ENCODE assay signal across 8 mouse cellular contexts in the genomic region with DNA sequence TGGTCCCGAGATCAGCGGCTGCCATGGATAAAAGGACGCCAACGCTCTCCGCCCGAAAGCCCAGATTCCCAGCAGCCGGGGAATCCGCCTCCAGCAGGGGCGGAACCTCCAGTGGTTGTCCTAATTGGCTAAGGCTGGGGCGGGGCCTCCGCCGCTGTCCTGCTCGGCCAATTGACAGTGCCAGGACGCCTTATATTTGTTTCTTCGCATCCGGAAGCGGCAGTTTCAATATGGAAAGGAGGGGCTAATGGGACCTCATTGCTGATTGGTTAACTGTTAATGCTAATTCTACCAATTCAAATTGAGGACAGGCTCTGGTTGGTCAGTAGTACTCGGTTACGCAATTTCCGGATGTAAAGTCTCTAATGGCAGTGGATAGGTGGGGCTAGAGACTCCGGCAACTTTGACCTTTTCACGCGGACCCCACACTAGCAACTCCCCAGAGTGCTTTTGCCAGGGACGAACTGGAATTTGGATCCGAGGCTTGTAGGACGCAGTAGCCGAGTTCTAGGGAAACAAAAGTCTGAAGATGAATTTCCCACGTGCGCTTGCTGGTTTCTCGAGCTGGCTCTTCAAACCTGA. TPM values are rescaled to one million over a fixed set of nuclear protein-coding genes. Genes with fewer than 3 reads are reported as not detected.
DNase-seq lines count a peak whose midpoint lies in the region; ATAC-seq and TF ChIP-seq lines count a peak whose summit lies in the region.

A gene (minus strand): TSS at position 367 of the 582 bp plus-strand sequence.
A gene (plus strand): TSS at position 530 of the 582 bp plus-strand sequence.

- peak; percentile 99 for DNase-seq in MEL (ENCODE audit: low read depth, low spot score)
- DNase-seq in cerebellum, adult 2 months, result peak; percentile 91 to 98
- DNase-seq in forebrain, postnatal 0 days, result peak; percentile 95
- peak; percentile 94 for DNase-seq in heart, postnatal 4 days
- peak; percentile 96 to 97 for DNase-seq in layer of hippocampus, adult 8-10 months (ENCODE audit: low spot score in 2 of 2)
- DNase-seq in ovary, adult 18-20 months (ENCODE audit: low spot score), result peak; percentile 97
- DNase-seq in thymus, postnatal 0 days (ENCODE audit: low spot score), result peak; percentile 94

- peaks cover 27% of the 10 kb centered on the region for H3K79me2 ChIP-seq in MEL (ENCODE audit: control insufficient read depth, insufficient read depth, low read length, poor library complexity)

- H3K4me1 ChIP-seq in MEL (ENCODE audit: control insufficient read depth in 1 of 2, insufficient read depth in 2 of 2, low read length in 2 of 2), result peaks cover 5 to 25% of the 10 kb centered on the region in 2 experiments; a peak in 3 of 4 replicates
- H3K4me1 ChIP-seq in cerebellum, adult 2 months (ENCODE audit: control insufficient read depth, insufficient read depth, low read length), result no peaks in the 10 kb centered on the region; the same call in 1 of the 2 replicates
- peaks cover 11% of the 10 kb centered on the region for H3K4me1 ChIP-seq in forebrain, postnatal 0 days (ENCODE audit: insufficient read depth)
- H3K4me1 ChIP-seq in lung, embryonic 15.5 days, result peaks cover 20% of the 10 kb centered on the region

- peak within 1 kb of the TSS; percentile 88 to 95 for H3K4me3 ChIP-seq in MEL (ENCODE audit: control insufficient read depth in 1 of 2, insufficient read depth in 1 of 2, low read depth in 2 of 2, low read length in 2 of 2)
- peak within 1 kb of the TSS; percentile 90 for H3K4me3 ChIP-seq in cerebellum, adult 2 months (replicated peaks; ENCODE audit: insufficient read depth, low read depth, low read length)
- H3K4me3 ChIP-seq in forebrain, postnatal 0 days (ENCODE audit: low read depth, low read length), result peak within 1 kb of the TSS; percentile 74
- peak within 1 kb of the TSS; percentile 66 for H3K4me3 ChIP-seq in lung, embryonic 15.5 days

- TF ChIP-seq RAD21 in MEL (IDR thresholded peaks at IDR 0.05; ENCODE audit: low read depth, low read length), result no peak

- H3K9ac ChIP-seq in MEL (ENCODE audit: control insufficient read depth, low read depth, low read length, poor library complexity, severe bottlenecking), result peak within 1 kb of the TSS; percentile 80
- peak within 1 kb of the TSS; percentile 63 for H3K9ac ChIP-seq in forebrain, postnatal 0 days
- peak within 1 kb of the TSS; percentile 75 for H3K9ac ChIP-seq in lung, embryonic 15.5 days

- under 1% methylated on average over 30 of the region's 30 CpGs for WGBS in cerebellum, adult 2 months
- under 1% methylated on average over 30 of the region's 30 CpGs for WGBS in forebrain, postnatal 0 days
- WGBS in lung, embryonic 15.5 days, result under 1% methylated on average over 30 of the region's 30 CpGs

- H3K4me2 ChIP-seq in forebrain, postnatal 0 days (ENCODE audit: low read depth), result peak within 1 kb of the TSS; percentile 80
- H3K4me2 ChIP-seq in lung, embryonic 15.5 days, result peak within 1 kb of the TSS; percentile 69

- peaks cover 2 to 4% of the 10 kb centered on the region in 2 experiments; a peak in 2 of 4 replicates for H3K36me3 ChIP-seq in MEL (ENCODE audit: control insufficient read depth in 1 of 2, insufficient read depth in 2 of 2, low read length in 2 of 2)
- H3K36me3 ChIP-seq in forebrain, postnatal 0 days (ENCODE audit: insufficient read depth), result peaks cover 23% of the 10 kb centered on the region
- H3K36me3 ChIP-seq in lung, embryonic 15.5 days, result peaks cover 34% of the 10 kb centered on the region

- TF ChIP-seq EP300 in MEL (IDR thresholded peaks at IDR 0.05; ENCODE audit: low read depth in 1 of 2, low read length in 2 of 2), result no peak

- no peaks in the 10 kb centered on the region for H3K9me3 ChIP-seq in MEL (replicated peaks; ENCODE audit: insufficient read depth, low read length)
- H3K9me3 ChIP-seq in forebrain, postnatal 0 days (ENCODE audit: low read length), result no peaks in the 10 kb centered on the region
- H3K9me3 ChIP-seq in lung, embryonic 15.5 days, result no peaks in the 10 kb centered on the region

- H3K27ac ChIP-seq in MEL (ENCODE audit: control insufficient read depth, low read depth, low read length), result peak within 1 kb of the TSS; percentile 67
- peak within 1 kb of the TSS; percentile 29; the same call in 1 of the 2 replicates for H3K27ac ChIP-seq in cerebellum, adult 2 months (ENCODE audit: insufficient read depth, low read length)
- peak within 1 kb of the TSS; percentile 77 for H3K27ac ChIP-seq in forebrain, postnatal 0 days (ENCODE audit: low read depth, low read length)
- peak within 1 kb of the TSS; percentile 77 for H3K27ac ChIP-seq in lung, embryonic 15.5 days

- TF ChIP-seq CTCF in MEL (IDR thresholded peaks at IDR 0.05 in 2 of 3, conservative IDR thresholded peaks at IDR 0.05 in 1 of 3; ENCODE audit: control insufficient read depth in 1 of 3, insufficient read depth in 1 of 3, low read depth in 2 of 3, low read length in 3 of 3, poor library complexity in 1 of 3, severe bottlenecking in 1 of 3), result no peak
- TF ChIP-seq CTCF in cerebellum, adult 2 months (IDR thresholded peaks at IDR 0.05; ENCODE audit: borderline replicate concordance, insufficient read depth, low read depth, low read length), result no peak
- TF ChIP-seq CTCF in forebrain, postnatal 0 days (IDR thresholded peaks at IDR 0.05; ENCODE audit: low read depth), result no peak

- peak in 1 of 2 experiments; percentile 78; a peak in 3 of 4 replicates for TF ChIP-seq POLR2A in MEL (IDR thresholded peaks at IDR 0.05; ENCODE audit: control insufficient read depth in 1 of 2, insufficient read depth in 1 of 2, low read depth in 1 of 2, low read length in 2 of 2, poor library complexity in 1 of 2)
- TF ChIP-seq POLR2A in cerebellum, adult 2 months (IDR thresholded peaks at IDR 0.05; ENCODE audit: borderline replicate concordance, insufficient read depth, low read length), result peak; percentile 54; the same call in 1 of the 2 replicates

- ATAC-seq in forebrain, postnatal 0 days, result peak; percentile 97
- ATAC-seq in lung, embryonic 15.5 days (ENCODE audit: borderline replicate concordance, extremely low read depth, low FRiP score, low TSS enrichment), result peak; percentile 97

- no peaks in the 10 kb centered on the region for H3K27me3 ChIP-seq in MEL (ENCODE audit: control insufficient read depth in 1 of 2, insufficient read depth in 2 of 2, low read length in 2 of 2)
- no peaks in the 10 kb centered on the region for H3K27me3 ChIP-seq in cerebellum, adult 2 months (ENCODE audit: control insufficient read depth, insufficient read depth, low read length)
- H3K27me3 ChIP-seq in forebrain, postnatal 0 days (ENCODE audit: insufficient read depth, low read length), result no peaks in the 10 kb centered on the region
- H3K27me3 ChIP-seq in lung, embryonic 15.5 days, result no peaks in the 10 kb centered on the region

TF ChIP-seq in MEL, 35 proteins besides CTCF, POLR2A, EP300 and RAD21 (continues in another document):
- TF ChIP-seq MYC (IDR thresholded peaks at IDR 0.05; ENCODE audit: low read depth, low read length) (0 out of 2 replicates have a peak, but pooled peaks have one; percentile 81), KAT2A (conservative IDR thresholded peaks at IDR 0.05; ENCODE audit: low read depth, low read length) (peak; percentile 45; the same call in 1 of the 2 replicates), TBP (IDR thresholded peaks at IDR 0.05; ENCODE audit: low read depth, low read length) (peak; percentile 86), MXI1 (IDR thresholded peaks at IDR 0.05; ENCODE audit: low read depth, low read length) (peak; percentile 94), NELFE (IDR thresholded peaks at IDR 0.05; ENCODE audit: low read depth, low read length) (peak; percentile 64), E2F4 (IDR thresholded peaks at IDR 0.05; ENCODE audit: borderline replicate concordance, low read depth, low read length) (no peak), TCF12 (IDR thresholded peaks at IDR 0.05; ENCODE audit: low read depth, low read length) (peak; percentile 41; the same call in 1 of the 2 replicates), ZMIZ1 (IDR thresholded peaks at IDR 0.05; ENCODE audit: low read depth, low read length) (0 out of 2 replicates have a peak, but pooled peaks have one; percentile 34), GABPA (IDR thresholded peaks at IDR 0.05; ENCODE audit: low read depth, low read length) (no peak), ZKSCAN1 (IDR thresholded peaks at IDR 0.05; ENCODE audit: low read depth, low read length) (no peak), ZC3H11A (IDR thresholded peaks at IDR 0.05; ENCODE audit: low read depth, low read length) (no peak), USF2 (IDR thresholded peaks at IDR 0.05; ENCODE audit: borderline replicate concordance in 1 of 2, insufficient read depth in 1 of 2, low read depth in 1 of 2, low read length in 2 of 2) (no peak), ELF1 (IDR thresholded peaks at IDR 0.05; ENCODE audit: low read depth, low read length) (peak; percentile 94), SIN3A (IDR thresholded peaks at IDR 0.05; ENCODE audit: low read length) (peak; percentile 81), MAX (IDR thresholded peaks at IDR 0.05; ENCODE audit: low read length) (peak; percentile 75)

RNA-seq across cellular contexts. Expression of the first gene that starts in this region (rescaled TPM):
- total RNA-seq in MEL (2012; rRNA removed), result 19.0 and 22.8 TPM in 2 replicates
- 10 to 100 TPM in 1 of 2 experiments, not detected in 1; 31.4 TPM for polyA plus RNA-seq in MEL (2012; ENCODE audit: insufficient read depth in 1 of 2, insufficient read length in 2 of 2, low read depth in 1 of 2, low replicate concordance in 2 of 2, missing spikeins in 1 of 2)
- 58.6 and 59.9 TPM in 2 replicates for polyA plus RNA-seq in cerebellum, adult 2 months (2012; rRNA removed)
- 32.9 and 35.7 TPM in 2 replicates for total RNA-seq in forebrain, postnatal 0 days (2014; rRNA removed)
- 31.7 and 32.3 TPM in 2 replicates for polyA plus RNA-seq in forebrain, postnatal 0 days (2015; fragmentation: Nextera tagmentation; extraction: Ambion mirVana)
- 10 to 100 TPM; 17.8 to 21.7 TPM for total RNA-seq in heart, postnatal 4 days (2021)
- total RNA-seq in layer of hippocampus, adult 8-10 months (2022), result 10 to 100 TPM; 21.2 to 25.9 (median 24.1) TPM
- polyA plus RNA-seq in lung, embryonic 15.5 days (2015; fragmentation: Nextera tagmentation; extraction: Ambion mirVana), result 44.2 and 44.9 TPM in 2 replicates
- 73.5 and 88.4 TPM in 2 replicates for polyA plus RNA-seq in thymus, postnatal 0 days (2015; fragmentation: Nextera tagmentation; extraction: Ambion mirVana)

RNA-seq across cellular contexts. Expression of the second gene that starts in this region (rescaled TPM):
- total RNA-seq in MEL (2012; rRNA removed), result 3.0 and 3.8 TPM in 2 replicates
- polyA plus RNA-seq in MEL (2012; ENCODE audit: insufficient read depth in 1 of 2, insufficient read length in 2 of 2, low read depth in 1 of 2, low replicate concordance in 2 of 2, missing spikeins in 1 of 2), result 1 to 10 TPM in 1 of 2 experiments, not detected in 1; 4.6 TPM
- polyA plus RNA-seq in cerebellum, adult 2 months (2012; rRNA removed), result 8.6 and 8.7 TPM in 2 replicates
- total RNA-seq in forebrain, postnatal 0 days (2014; rRNA removed), result 7.4 and 8.5 TPM in 2 replicates
- 2.7 and 4.2 TPM in 2 replicates for polyA plus RNA-seq in forebrain, postnatal 0 days (2015; fragmentation: Nextera tagmentation; extraction: Ambion mirVana)
- 10 to 100 TPM in 1 of 2 experiments, 1 to 10 TPM in 1; 9.9 to 11.7 TPM for total RNA-seq in heart, postnatal 4 days (2021)
- 10 to 100 TPM in 2 of 4 experiments, 1 to 10 TPM in 2; 8.4 to 11.7 (median 9.9) TPM for total RNA-seq in layer of hippocampus, adult 8-10 months (2022)
- polyA plus RNA-seq in lung, embryonic 15.5 days (2015; fragmentation: Nextera tagmentation; extraction: Ambion mirVana), result 8.4 and 10.7 TPM in 2 replicates
- polyA plus RNA-seq in thymus, postnatal 0 days (2015; fragmentation: Nextera tagmentation; extraction: Ambion mirVana), result 4.7 and 4.9 TPM in 2 replicates

Comparison
In these comparisons a context has a peak if more than half of its experiments do, and no peak if none do; other contexts are left out.
1. Peak in every context shown above with its lines: DNase-seq, ATAC-seq, H3K4me3 ChIP-seq and H3K27ac ChIP-seq.